Mouse (Mus musculus) c-Kit-positive CD71-positive TER-119-negative erythroid progenitor cells, embryonic 14.5 days (primary cell): Measurements from ENCODE around the gene Dync2li1.

Experiments
- DNase-seq: peaks from one replicate; pipeline ENCODE4 v3.0.0-alpha.2; 2013; ENCODE audit warnings: low read depth

Dync2li1 gene

DNA sequence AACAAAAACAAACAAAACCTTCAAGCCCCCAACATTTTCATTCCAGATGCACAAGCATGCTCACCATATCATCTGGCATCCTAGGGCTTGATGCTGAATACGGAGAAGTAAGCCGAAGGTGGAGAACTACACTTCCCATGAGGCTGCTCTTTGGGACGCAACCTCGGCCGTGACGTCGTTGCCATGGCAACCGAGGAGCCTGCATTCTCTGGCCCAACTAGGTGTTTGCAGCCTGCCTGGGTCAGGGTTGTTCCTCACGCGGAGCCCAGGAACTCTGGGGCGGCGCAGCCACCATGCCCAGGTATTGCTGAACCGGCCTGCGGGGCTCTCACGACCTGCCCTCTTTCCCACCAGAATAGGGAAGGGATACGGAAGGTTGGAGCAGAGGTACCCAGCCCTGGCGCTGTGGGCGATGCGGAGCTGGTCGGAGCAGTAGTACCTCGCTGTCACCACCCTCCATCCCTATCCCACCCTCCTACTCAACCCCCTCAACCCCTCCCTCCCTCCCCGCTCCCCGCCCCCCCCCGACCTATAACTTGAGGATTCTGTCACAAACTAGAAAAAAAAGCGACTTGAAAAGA is at the start of gene Dync2li1:
Gene Dync2li1, plus strand, starts transcription at position 221 of the 581 bp plus-strand sequence.
- peak; percentile 69 for DNase-seq

DNA sequence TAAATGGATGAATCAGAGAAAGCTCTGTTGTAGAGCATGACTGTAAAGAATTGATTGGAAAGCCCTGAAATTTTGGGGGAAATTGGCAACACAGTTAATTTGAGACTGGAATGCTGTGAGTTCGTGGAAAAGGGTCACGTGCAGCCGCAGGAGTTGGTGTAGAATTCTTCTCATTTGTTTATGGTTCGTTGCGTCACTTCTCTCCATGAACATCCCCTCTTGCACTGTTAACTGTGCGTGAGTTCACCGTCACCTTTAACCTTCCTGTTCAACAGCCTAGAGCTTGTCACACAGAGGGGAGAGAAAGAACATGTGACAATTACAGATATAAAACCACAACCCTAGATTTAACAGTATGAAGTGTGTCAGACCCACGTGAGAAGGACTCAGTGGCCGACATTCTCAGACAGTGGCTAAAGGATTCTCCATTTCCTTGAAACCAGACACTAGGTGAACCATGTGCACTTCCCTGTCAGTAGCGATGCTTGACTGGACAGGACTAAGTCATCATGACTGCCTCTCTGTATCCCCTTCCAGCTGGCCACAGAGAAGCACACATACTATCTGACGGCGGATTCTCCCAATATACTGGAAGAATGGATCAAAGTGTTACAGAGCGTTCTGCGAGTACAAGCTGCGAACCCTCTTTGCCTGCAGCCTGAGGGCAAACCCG is 49.5 kb upstream of the Dync2li1 start:
- no peak for DNase-seq

DNA sequence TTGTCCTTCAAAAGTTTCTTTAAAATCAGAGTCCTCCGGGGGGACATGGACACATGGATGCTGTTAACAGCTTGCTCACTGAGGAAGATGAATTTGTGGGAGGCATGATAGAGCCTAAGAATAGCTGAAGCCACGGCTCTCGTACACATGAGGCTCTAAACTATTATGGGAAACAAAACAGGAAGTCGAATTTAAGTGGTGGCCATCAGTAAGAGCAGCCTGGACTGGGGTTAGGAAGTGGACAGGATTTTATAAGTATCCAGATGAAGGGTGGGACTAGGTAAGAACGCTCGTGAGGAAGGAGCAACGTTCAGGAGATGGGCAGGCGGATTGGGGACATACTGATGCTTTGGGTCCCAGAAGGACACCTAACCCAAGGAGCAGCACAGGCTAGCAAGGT is 47.0 kb upstream of the Dync2li1 start:
- DNase-seq = no peak

DNA sequence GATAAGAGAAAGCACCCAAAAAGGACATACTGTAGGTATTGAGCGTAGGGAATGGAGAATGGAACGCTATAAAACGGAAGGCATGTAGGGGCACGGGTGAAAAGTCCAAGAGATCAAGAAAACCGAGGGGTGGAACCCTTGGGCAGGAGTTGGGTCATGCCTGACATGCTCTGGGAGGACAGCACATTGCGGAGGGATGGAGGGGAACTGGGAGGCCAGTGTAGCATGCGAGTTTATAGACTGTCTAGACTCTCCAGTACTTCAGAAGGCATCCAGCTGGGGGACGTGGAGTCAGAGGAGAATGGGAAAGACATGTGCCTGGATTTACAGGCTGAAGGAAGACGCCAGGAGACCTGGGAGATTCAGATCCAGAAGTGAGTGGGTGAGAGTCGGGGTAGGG is 46.5 kb upstream of the Dync2li1 start:
- no peak for DNase-seq

DNA sequence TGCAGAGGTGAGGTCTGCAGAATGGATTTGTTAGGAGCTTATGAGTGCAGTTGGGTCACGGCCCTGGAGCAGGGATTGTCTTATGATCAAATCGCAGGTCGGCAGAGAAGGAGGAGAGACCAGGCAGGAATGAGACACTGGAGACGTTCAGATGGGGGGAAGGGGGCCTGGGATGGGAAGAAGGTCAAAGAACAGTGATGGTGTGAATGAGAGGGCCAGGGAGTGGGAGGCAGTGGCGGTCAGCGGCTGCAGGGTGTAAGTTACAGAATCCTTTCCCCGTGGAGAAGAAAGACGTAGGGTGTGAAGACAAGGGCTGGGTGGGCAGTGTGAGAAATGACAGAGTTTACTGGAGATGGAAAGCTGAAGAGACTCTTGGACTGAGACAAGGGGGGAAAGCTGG is 45.5 kb upstream of the Dync2li1 start:
- DNase-seq = no peak

DNA sequence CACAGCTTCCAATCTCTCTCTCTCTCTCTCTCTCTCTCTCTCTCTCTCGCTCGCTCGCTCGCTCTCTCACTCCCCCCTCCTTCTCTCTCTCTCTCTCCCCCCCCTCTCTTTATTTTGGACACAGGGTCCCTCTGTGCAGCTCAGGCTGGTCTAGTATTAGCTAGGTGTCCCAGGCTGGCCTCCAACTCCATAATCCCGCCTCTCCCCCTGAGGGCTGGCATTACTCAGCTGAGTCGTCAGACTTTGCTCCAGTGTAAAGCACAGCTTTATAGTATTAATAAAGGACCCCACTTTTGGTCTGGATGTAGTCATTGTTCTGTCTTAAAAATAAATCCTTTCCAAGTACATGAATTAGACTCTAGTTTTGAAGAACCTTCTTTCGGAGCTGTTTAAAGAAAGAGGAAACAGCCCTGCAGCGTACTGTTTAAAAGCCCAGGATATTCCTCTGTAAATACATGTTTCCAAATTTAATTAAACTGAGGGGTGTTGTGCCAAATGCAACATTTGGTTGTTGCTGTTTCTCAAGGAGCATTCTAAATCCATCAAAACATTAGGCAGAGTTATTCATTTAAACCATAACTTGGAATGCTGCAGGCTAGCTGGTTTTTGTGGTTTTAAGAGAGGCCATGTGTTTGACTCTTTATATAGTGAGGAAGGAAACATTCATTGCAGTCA is 44.4 kb upstream of the Dync2li1 start:
- DNase-seq = no peak

DNA sequence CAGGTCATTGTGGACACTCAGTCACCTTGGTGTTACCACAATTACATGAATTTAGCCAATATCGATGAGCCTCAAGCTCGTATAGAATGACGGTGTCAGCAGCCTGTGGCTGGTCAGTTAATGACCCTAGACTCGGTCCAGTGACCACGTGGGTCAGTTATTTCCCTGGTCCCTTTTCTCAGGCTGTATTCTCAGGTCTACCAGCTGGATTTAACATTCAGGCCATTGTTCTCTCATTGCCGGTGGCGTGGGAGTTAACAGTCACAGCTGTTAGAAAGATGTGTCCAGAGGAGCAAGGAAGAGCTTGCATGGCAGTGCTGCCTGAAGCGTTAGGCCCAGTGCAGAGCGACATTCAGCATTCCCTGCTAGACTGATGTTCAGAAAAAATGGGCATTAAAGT is 42.2 kb upstream of the Dync2li1 start:
- DNase-seq = no peak

DNA sequence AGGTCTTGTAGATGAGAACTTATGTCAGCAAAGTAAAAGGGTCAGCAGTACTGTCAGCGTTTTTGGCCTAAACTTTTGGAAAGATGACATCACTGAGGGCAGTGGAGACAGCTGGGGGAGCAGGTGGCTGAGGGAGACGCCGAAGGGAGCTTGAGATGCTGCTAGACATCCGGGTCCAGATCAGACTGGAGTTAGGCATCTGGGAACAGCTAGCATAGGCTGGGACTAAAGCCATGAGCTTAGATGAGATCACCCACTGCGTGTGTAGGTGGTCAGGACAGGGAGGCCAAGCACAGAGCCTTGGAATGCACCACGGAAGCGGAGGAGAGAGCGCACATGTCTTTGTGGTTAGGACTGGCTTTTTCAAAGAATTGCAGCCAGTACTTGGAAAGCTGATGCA is 41.2 kb upstream of the Dync2li1 start:
- no peak for DNase-seq

DNA sequence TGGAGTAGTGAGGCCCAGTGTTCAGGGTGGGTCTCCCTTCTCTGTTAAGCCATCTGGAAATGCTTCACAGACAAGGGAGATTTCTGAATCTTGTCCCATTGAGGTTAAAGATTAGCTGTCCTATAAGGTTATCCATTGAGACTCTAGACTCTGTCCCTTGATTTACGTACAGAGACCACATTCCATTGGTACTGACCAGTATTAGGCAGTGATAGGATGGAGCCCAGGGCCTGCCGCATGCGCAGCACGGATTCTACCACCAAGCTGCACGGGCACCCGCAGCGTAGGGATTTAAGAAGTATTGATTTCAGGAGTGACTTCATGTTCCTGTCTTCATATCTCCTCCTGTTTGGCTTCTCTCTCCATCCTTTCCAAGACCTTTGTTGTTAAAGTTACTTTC is 36.2 kb upstream of the Dync2li1 start:
- no peak for DNase-seq

DNA sequence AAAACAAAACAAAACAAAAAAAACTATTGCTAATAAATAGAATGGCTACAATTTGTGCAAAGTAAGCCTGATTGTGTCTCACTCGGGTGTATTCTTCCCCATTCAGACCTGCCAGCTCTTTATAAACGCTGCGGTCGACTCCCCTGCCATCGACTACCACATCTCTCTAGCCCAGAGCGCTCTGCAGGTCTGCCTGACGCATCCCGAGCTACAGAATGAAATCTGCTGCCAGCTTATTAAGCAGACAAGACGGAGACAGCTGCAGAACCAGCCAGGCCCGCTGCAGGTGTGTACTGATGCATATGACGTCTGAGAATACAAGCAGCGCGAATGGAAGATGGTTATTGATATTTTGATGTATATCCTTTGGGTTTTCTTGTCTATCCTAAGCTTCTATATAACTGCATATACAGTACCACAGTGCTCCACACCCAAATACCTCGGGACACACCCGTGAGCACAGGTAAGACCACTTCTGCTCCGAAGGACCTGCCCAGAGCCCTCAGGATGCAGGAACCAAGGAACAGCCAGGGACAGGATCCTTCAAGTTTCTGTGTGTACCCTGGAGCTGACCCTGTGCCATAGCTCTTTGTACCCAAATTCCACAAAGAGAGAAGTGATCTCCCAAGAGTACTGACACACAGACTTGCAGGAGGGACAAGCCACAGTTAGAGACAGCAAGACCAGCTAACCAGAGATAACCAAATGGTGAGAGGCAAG is 34.7 kb upstream of the Dync2li1 start:
- DNase-seq = no peak

DNA sequence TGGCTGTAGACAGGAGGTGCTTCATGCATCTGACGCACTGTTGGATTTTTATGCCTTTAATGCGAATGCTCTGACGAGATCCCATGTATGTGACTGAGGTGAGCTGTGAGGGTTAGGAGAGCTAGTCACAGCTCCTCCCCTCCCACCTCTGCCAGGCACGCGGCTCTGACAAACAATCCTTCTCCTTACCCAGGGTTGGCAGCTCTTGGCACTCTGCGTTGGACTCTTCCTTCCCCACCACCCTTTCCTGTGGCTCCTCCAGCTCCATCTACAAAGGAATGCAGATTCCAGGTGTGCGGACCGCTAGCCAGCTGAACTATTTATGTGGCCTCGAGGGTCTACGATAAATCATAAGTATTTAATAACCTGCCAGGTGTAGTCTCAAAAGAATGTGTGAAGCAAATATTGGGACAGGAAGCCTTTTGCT is 30.3 kb upstream of the Dync2li1 start:
- no peak for DNase-seq

DNA sequence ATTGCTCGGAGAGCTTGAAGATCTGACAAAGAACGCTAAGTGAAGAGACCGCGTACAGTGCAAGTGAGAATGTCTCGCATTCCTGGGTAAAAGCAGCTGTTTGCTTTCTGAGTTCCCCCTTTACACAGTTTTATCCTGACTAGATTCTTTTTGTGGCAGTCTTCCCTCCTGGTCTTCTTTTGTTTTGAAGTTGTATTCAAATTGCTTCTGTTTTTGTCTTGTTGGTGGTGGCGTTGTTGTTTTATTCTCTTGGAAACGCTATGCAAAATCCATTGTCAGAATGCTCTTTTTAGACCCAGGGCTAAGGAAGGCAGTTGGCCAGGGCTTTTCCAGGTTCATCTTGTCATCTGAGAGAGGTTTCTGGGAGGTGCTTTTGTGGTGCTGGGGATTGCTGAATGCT is 29.8 kb upstream of the Dync2li1 start:
- DNase-seq = no peak

DNA sequence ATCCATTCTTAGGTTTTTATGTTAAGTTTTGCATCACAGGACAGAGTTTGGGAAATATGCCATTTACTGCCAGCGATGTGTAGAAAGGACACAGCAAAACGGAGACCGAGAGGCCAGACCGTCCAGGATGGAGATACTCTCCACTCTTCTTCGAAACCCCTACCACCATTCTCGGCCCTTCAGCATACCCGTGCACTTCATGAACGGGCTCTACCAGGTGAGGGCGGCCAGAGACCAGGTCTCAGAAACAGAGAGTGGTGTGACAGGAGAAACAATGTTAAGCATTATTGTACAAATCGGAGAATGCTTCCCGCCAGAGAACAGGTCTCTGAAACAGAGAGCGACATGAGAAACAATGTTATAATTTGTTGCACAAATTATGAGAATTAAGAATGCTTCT is 28.4 kb upstream of the Dync2li1 start:
- DNase-seq = no peak

DNA sequence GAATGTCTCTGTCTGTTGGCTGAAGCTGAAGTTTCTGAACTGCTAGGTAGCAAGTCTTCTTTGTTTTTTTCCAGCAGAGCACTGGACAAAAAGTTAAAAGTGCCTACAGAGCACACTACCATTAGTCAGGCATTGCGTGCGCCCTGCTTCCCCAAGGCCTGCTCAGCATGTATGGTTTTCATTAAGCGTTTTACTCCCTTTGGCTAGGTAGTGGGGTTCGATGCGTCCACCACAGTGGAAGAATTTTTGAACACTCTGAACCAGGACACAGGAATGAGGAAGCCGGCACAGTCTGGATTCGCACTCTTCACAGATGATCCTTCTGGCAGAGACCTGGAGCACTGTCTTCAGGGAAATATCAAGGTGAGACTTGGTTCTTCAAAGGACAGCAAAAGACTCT is 27.4 kb upstream of the Dync2li1 start:
- no peak for DNase-seq

DNA sequence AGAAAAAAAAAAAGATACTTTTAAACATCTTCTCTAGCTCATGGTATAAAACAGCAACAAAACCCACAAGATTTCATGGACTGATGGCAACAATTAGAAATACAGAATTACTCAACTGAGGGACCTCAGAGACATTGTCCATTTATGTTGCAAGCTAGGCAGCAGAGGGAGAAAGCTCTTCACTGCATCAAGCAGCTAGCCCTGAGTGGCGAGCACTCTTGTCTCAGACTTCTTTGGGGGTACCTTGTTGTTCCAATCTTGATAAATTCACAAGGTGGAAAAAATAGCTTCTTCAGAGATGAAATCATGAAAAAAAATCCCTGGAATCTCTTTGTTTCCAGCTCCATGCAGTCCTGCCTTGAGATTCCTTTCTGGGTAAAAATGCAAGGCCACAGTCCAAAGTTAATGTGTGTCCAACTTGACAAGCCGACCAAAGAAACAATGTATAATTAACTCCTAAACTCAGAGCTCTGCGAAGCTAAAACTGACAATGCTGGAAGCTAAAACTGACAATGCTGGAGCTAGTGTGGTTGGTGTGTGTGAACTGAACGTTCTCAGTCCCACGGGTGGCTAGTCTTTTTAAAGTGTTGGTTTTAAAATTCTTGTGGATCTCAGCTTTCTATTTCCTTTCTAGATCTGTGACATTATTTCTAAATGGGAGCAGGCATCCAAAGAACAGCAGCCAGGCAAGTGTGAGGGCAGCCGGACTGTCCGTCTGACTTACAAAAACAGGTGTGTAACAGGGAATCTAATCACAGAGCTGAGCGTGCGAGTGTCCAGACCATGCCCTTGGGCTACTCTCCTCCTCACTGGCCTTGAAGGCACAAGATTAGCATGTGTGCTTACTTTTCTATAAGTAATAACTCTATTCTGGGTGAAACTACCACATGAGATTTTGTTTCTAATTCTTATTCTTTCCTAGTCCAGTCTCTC is 26.0 kb upstream of the Dync2li1 start:
- no peak for DNase-seq

DNA sequence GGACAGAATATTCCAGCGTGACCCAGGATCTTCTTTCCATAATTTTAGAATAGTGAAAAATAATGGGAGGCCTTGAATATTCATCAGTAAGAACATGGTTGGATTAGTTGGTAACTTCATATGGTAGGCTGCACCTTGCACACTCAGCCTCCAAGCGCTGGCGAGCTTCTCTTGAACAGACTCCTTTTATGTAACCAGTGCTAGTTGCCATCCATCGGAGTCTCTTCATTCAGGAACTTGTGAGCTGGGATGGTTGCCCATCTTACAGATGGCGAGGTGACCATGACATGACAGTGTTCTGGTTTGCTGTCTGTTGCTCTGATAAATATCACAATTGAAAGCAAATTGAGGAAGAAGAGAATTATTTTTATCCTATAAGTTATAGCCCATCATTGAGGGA is 24.5 kb upstream of the Dync2li1 start:
- DNase-seq = no peak

DNA sequence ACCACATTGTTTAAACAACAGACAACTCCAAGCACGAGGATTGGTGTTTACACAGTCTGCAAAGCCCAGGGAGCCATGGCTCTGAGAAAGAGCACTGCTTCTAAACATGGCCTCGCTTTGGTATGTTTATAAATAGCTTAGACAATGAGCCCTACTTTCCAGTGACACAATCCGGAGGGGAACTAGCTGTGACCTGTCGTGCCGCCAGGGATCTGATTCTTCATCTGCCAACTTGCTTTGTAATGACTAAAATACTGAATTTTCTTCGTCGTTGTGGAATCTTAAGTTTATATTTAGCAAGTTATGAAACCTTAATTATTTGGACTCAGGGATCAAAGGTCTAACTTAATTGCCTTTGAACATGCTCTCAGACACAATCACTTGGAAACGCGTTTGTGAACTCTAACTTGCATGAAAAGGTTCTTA is 23.1 kb upstream of the Dync2li1 start:
- no peak for DNase-seq

DNA sequence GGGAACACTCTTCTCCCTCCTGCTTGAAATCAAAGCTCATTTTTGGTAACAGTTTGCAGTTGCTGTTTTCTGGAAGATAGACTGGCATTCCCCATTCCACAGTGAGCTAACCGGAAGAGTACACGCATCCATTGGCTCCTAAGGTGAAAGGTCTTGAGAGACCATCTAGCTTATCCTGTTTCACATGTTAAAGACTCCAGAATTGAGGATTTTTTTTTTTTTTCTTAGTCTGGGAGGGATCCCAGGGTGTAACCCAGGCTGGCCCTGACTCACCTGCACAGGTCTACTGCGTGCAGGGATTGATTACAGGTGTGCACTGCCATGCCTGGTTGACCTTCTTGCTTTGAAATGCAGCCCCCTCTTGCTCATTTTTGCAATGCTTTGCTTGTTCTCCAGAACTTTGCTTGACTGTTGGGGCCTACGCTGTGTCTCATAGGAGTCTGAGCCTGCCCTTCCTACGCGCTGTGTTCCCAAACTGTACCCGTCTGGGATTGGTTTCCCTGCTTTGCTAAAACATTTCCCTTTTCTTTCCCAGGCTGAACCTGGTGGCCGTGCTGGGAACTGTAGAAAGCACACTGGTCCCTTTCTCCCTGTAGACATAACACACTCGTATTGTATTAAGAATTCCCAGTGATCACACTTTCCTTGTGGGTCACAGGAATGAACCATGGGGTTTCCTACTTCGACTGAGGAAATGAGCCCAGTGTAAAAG is 22.4 kb upstream of the Dync2li1 start:
- no peak for DNase-seq

DNA sequence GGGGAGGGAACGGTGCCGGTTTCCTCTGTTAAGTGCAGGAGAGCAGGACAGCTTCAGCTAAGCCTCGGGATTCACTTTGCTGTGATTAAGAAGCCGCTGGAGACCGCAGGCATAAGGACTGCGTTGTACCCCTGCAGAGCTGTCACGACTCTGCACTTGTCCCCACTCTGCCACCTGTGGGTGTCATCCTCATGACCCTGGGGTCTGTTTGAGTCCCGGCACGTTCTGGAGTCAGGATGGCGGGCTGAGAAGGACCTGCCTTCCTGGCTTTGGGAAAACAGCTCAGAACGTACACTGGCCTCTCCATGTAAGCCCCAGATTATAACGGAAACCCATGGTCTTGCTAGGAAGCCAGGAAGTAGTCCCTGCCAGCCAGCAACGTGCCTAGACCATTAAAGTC is 19.3 kb upstream of the Dync2li1 start:
- no peak for DNase-seq

DNA sequence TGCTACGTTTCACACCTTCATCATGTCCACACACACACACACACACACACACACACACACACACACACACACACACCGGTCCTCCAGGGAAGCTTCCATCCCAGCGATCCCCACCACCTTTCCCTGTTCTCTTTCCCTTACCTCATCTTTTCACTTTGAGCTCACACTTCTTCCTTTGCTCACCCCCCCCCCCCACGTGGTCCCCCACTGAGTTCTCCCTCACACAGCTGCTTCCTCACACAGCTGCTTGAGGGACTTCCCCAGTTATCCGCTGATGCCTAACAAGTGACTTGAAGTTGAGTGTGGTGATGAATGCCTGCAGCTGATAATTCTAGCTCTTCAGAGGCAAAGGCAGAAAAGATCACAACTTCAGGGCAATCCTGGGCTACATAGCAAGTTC is 18.7 kb upstream of the Dync2li1 start:
- no peak for DNase-seq

DNA sequence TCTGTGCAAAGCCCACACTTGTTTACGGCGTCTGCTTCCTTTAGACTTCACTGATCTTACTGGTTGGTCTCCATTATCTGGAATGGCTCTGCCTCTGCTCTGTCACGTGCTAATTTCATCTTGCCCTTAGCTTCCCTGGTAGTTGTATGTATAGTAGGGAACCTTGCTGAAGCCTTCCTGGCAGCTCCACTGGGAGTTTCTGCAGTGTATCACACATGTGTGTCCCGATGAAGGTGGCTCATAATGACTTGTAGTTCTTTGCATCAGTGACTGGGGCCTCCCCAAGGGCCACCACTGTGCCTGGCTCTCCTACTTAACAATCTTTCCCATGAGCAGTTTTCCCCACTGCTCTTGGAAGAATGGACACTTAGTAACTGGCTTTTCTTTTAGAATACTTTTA is 17.7 kb upstream of the Dync2li1 start:
- DNase-seq = no peak
